Mouse (Mus musculus): ENCODE measurements around the gene Cpe. TPM values are rescaled to one million over a fixed set of nuclear protein-coding genes. Genes with fewer than 3 reads are reported as not detected.

The Cpe gene
- not detected in 2 replicates for total RNA-seq (2012; rRNA removed)
- not detected for polyA plus RNA-seq (2012; ENCODE audit: insufficient read depth in 1 of 2, insufficient read length in 2 of 2, low read depth in 1 of 2, low replicate concordance in 2 of 2, missing spikeins in 1 of 2)

DNA sequence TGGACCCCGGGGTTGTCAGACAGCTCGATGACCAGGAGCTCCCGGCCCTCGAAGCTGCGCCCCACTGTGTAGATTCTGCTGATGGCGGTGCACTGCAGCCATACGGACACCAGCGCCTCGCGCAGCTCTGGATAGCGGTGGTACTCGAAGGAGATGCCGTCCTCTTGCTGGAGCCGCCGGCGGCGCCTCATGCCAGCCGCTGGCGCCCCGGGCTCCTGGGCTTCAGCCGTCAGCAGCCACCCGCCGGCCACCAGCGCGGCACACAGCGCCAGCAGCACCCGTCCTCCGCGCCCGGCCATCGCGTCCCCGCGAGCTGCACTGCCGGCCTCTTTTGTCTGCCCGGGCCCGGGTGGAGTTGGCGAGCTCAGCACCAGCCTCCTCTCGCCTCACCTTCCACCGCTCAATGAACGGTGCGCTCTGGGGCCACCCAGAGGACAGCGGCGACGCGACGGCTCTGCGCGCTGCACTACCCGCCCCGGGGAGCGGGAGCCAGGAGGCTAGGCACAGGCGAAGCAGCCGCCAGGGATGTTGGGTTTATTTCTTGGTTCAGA, at the start of gene Cpe:
Gene Cpe, minus strand, starts transcription at position 404 of the 551 bp plus-strand sequence.
- no peaks in the 10 kb centered on the region; a peak in 1 of 4 replicates for H3K27me3 ChIP-seq (ENCODE audit: control insufficient read depth in 1 of 2, insufficient read depth in 2 of 2, low read length in 2 of 2)
- H3K4me3 ChIP-seq (ENCODE audit: control insufficient read depth in 1 of 2, insufficient read depth in 1 of 2, low read depth in 2 of 2, low read length in 2 of 2) = no peak within 1 kb of the TSS
- no peaks in the 10 kb centered on the region for H3K9me3 ChIP-seq (replicated peaks; ENCODE audit: insufficient read depth, low read length)
- no peak within 1 kb of the TSS for H3K9ac ChIP-seq (ENCODE audit: control insufficient read depth, low read depth, low read length, poor library complexity, severe bottlenecking)
- H3K4me1 ChIP-seq (ENCODE audit: control insufficient read depth in 1 of 2, insufficient read depth in 2 of 2, low read length in 2 of 2) = no peaks in the 10 kb centered on the region
- no peaks in the 10 kb centered on the region for H3K79me2 ChIP-seq (ENCODE audit: control insufficient read depth, insufficient read depth, low read length, poor library complexity)
- no peak for DNase-seq (ENCODE audit: low read depth, low spot score)
- no peaks in the 10 kb centered on the region for H3K36me3 ChIP-seq (ENCODE audit: control insufficient read depth in 1 of 2, insufficient read depth in 2 of 2, low read length in 2 of 2)
- no peak within 1 kb of the TSS for H3K27ac ChIP-seq (ENCODE audit: control insufficient read depth, low read depth, low read length)
- TF ChIP-seq ZMIZ1 (IDR thresholded peaks at IDR 0.05; ENCODE audit: low read depth, low read length) (no peak), MAFK (IDR thresholded peaks at IDR 0.05; ENCODE audit: borderline replicate concordance, low read depth, low read length) (no peak), TCF12 (IDR thresholded peaks at IDR 0.05; ENCODE audit: low read depth, low read length) (no peak), CTCF (IDR thresholded peaks at IDR 0.05 in 2 of 3, conservative IDR thresholded peaks at IDR 0.05 in 1 of 3; ENCODE audit: control insufficient read depth in 1 of 3, insufficient read depth in 1 of 3, low read depth in 2 of 3, low read length in 3 of 3, poor library complexity in 1 of 3, severe bottlenecking in 1 of 3) (no peak)

DNA sequence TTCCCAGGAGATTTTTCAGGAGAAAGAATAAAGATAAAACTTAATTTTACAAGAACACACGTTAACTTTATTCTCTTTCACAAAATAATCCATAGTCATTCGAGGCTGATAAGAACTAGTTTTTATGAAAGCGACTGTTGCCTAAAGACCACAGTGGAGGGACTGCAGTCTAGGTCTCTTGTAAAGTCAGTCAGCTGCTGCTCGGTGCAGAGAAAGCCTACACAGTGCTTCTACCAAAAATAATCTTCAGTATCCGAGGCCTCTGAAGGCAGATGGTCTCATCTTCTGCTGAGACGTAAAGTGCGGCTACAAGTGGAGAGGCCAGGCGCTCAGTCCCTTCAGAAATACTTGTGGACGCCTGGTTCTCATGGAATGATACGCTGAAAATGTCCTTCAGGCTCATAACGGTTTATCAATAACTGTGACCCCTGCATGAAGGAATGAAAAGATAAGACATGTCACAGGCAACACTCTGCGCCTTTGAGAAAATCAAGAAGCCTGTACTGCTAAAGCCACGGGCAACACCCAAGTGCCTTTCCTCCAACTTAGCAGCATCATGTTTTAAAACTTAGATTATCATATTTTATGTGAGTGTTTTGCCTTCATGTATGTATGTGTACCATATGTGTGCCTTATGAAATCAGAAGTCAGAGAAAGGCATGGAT, 47.8 kb upstream of the Cpe start:
- no peak for DNase-seq (ENCODE audit: low read depth, low spot score)
- no peaks in the 10 kb centered on the region for H3K9me3 ChIP-seq (replicated peaks; ENCODE audit: insufficient read depth, low read length)
- H3K27ac ChIP-seq (ENCODE audit: control insufficient read depth, low read depth, low read length) = no peak overlapping the region
- H3K4me3 ChIP-seq (ENCODE audit: control insufficient read depth in 1 of 2, insufficient read depth in 1 of 2, low read depth in 2 of 2, low read length in 2 of 2) = no peak overlapping the region
- H3K9ac ChIP-seq (ENCODE audit: control insufficient read depth, low read depth, low read length, poor library complexity, severe bottlenecking) = no peak overlapping the region
- no peaks in the 10 kb centered on the region for H3K36me3 ChIP-seq (ENCODE audit: control insufficient read depth in 1 of 2, insufficient read depth in 2 of 2, low read length in 2 of 2)
- no peaks in the 10 kb centered on the region for H3K27me3 ChIP-seq (ENCODE audit: control insufficient read depth in 1 of 2, insufficient read depth in 2 of 2, low read length in 2 of 2)
- TF ChIP-seq ZMIZ1 (IDR thresholded peaks at IDR 0.05; ENCODE audit: low read depth, low read length) (no peak), TBP (IDR thresholded peaks at IDR 0.05; ENCODE audit: low read depth, low read length) (no peak), GATA1 (IDR thresholded peaks at IDR 0.05; ENCODE audit: low read depth, low read length) (no peak)
- no peaks in the 10 kb centered on the region for H3K79me2 ChIP-seq (ENCODE audit: control insufficient read depth, insufficient read depth, low read length, poor library complexity)
- H3K4me1 ChIP-seq (ENCODE audit: control insufficient read depth in 1 of 2, insufficient read depth in 2 of 2, low read length in 2 of 2) = no peaks in the 10 kb centered on the region

DNA sequence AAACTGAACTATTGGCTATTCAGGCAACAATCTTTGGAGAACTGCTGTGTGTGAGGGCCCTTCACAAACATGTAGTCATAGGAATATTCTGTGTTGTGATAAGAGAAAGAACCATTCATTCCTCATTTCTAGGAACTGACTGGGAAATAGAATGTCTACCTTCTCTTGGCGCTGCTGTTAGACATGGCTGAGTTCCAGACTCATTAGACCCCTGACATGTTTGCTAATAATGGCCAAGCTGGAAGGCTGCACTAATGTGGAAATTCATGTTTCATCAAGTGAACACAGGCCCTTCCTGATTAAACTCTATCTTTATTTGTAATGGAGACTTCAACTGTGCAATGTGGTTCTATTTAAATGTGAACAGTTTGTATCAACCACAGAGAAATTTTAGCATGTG, 46.1 kb upstream of the Cpe start:
- H3K36me3 ChIP-seq (ENCODE audit: control insufficient read depth in 1 of 2, insufficient read depth in 2 of 2, low read length in 2 of 2) = no peaks in the 10 kb centered on the region
- DNase-seq (ENCODE audit: low read depth, low spot score) = no peak
- H3K27ac ChIP-seq (ENCODE audit: control insufficient read depth, low read depth, low read length) = no peak overlapping the region
- no peak overlapping the region for H3K4me3 ChIP-seq (ENCODE audit: control insufficient read depth in 1 of 2, insufficient read depth in 1 of 2, low read depth in 2 of 2, low read length in 2 of 2)
- peaks cover 0 to 5% of the 10 kb centered on the region in 2 experiments; a peak in 2 of 4 replicates for H3K4me1 ChIP-seq (ENCODE audit: control insufficient read depth in 1 of 2, insufficient read depth in 2 of 2, low read length in 2 of 2)
- no peaks in the 10 kb centered on the region for H3K9me3 ChIP-seq (replicated peaks; ENCODE audit: insufficient read depth, low read length)
- no peak for TF ChIP-seq RCOR1 (IDR thresholded peaks at IDR 0.05; ENCODE audit: low read depth, low read length)
- no peak for TF ChIP-seq ZKSCAN1 (IDR thresholded peaks at IDR 0.05; ENCODE audit: low read depth, low read length)
- no peak for TF ChIP-seq SIN3A (IDR thresholded peaks at IDR 0.05; ENCODE audit: low read length)
- TF ChIP-seq RAD21 (IDR thresholded peaks at IDR 0.05; ENCODE audit: low read depth, low read length) = no peak
- TF ChIP-seq MYB (IDR thresholded peaks at IDR 0.05; ENCODE audit: low read depth, low read length) = no peak
- no peak for TF ChIP-seq SMC3 (IDR thresholded peaks at IDR 0.05; ENCODE audit: low read depth, low read length)
- TF ChIP-seq POLR2A (IDR thresholded peaks at IDR 0.05; ENCODE audit: control insufficient read depth in 1 of 2, insufficient read depth in 1 of 2, low read depth in 1 of 2, low read length in 2 of 2, poor library complexity in 1 of 2) = no peak
- TF ChIP-seq POLR2AphosphoS5 (IDR thresholded peaks at IDR 0.05; ENCODE audit: borderline replicate concordance, low read depth, low read length) = no peak
- no peak for TF ChIP-seq MAZ (IDR thresholded peaks at IDR 0.05; ENCODE audit: low read depth, low read length)
- TF ChIP-seq ELF1 (IDR thresholded peaks at IDR 0.05; ENCODE audit: low read depth, low read length) = no peak
- H3K79me2 ChIP-seq (ENCODE audit: control insufficient read depth, insufficient read depth, low read length, poor library complexity) = no peaks in the 10 kb centered on the region
- no peak overlapping the region for H3K9ac ChIP-seq (ENCODE audit: control insufficient read depth, low read depth, low read length, poor library complexity, severe bottlenecking)
- no peaks in the 10 kb centered on the region for H3K27me3 ChIP-seq (ENCODE audit: control insufficient read depth in 1 of 2, insufficient read depth in 2 of 2, low read length in 2 of 2)

Measured in MEL (cell line).